In the genomic region with DNA sequence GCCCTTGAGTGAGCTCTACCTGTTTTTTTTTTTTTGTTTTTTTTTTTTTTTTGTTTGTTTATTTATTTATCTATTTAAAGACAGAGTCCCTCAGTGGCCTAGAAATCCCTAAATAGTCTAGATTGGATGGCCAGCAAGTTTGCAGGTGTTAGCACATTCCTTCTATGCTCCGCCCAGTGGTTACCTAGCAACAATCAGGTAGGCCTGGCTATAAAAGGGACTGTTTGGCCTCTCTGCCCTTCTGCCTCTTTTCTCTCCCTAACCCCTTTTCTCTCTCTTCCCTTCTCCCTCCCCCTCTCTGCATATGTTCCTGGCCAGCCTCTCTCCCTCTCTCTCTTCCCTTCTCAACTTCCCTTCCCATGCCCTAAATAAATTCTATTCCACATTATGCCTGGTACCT, we compare ENCODE assay signal across 28 mouse cellular contexts. TPM values are rescaled to one million over a fixed set of nuclear protein-coding genes. Genes with fewer than 3 reads are reported as not detected.
"Had no signal": no experiment of that assay in that cellular context is flagged by ENCODE, and none has a peak within 500 bp of the region (broad histone marks: within the 10 kb centered on the region; RNA-seq: fewer than 3 reads in every experiment).

No protein-coding gene starts in this region.

- H3K4me3 ChIP-seq: kidney, embryonic 15.5 days; limb, embryonic 12.5 days; limb, embryonic 15.5 days had no signal

- DNase-seq: kidney, adult 11 months; kidney, adult 8-10 months; kidney, postnatal 10 days; kidney, postnatal 36 days; left cerebral cortex, postnatal 4 days; liver, postnatal 0 days; lung, postnatal 10 days; midbrain, embryonic 14.5 days; thymus, adult 18-20 months; thymus, postnatal 36 days had no signal

- H3K4me1 ChIP-seq: limb, embryonic 12.5 days; limb, embryonic 15.5 days had no signal

- H3K4me2 ChIP-seq: kidney, embryonic 15.5 days; limb, embryonic 12.5 days; limb, embryonic 15.5 days; liver, embryonic 11.5 days; midbrain, embryonic 11.5 days had no signal

- H3K36me3 ChIP-seq: kidney, embryonic 15.5 days; limb, embryonic 12.5 days; limb, embryonic 15.5 days had no signal

- H3K27ac ChIP-seq: kidney, embryonic 15.5 days; limb, embryonic 12.5 days; limb, embryonic 15.5 days; liver, embryonic 14.5 days had no signal

- H3K27me3 ChIP-seq: kidney, embryonic 15.5 days; limb, embryonic 12.5 days; limb, embryonic 15.5 days had no signal

- H3K9ac ChIP-seq: kidney, embryonic 15.5 days; limb, embryonic 12.5 days; limb, embryonic 15.5 days; liver, embryonic 14.5 days; liver, postnatal 0 days had no signal

- H3K9me3 ChIP-seq: kidney, embryonic 15.5 days; limb, embryonic 15.5 days had no signal

- ATAC-seq: liver, postnatal 0 days had no signal

RNA-seq across cellular contexts. Expression of a gene that starts 56.7 kb away (rescaled TPM):
- total RNA-seq: layer of hippocampus, adult 18-20 months; layer of hippocampus, postnatal 14 days; left cerebral cortex, adult 8-10 months; left cerebral cortex, postnatal 14 days; left cerebral cortex, postnatal 4 days; megakaryocyte progenitor cell, adult 5-6 weeks; megakaryocyte-erythroid progenitor cell, adult 5-6 weeks; midbrain, postnatal 0 days had no signal
- polyA plus RNA-seq: kidney, embryonic 15.5 days; limb, embryonic 12.5 days; liver, embryonic 11.5 days; liver, embryonic 14.5 days; liver, postnatal 0 days; midbrain, embryonic 11.5 days; midbrain, embryonic 14.5 days; midbrain, postnatal 0 days; neural tube, embryonic 11.5 days; neural tube, embryonic 14.5 days; spleen, adult 2 months; stomach, embryonic 14.5 days; testis, adult 2 months had no signal
